Mouse (Mus musculus) urinary bladder, postnatal 25 days (tissue): ENCODE measurements around the gene Cfl1.
"Not testable (repeated sequence)": the region's sequence is repeated elsewhere in the genome, so short reads cannot be mapped to it uniquely, and the experiment has no call there.

Experiments used
- DNase-seq: peaks from one replicate; pipeline ENCODE4 v3.0.0; 2022; ENCODE audit warnings: low spot score

The Cfl1 gene

GRCm38 (mm10) chr19:5489721-5490120 is 534 bp upstream of the Cfl1 start:
- not testable (repeated sequence) for DNase-seq

- DNase-seq: peak; percentile 74
Observed at GRCm38 (mm10) chr19:5490898-5491708, 848 bp downstream of the Cfl1 start.

GRCm38 (mm10) chr19:5492641-5493040 is 2.4 kb downstream of the Cfl1 start:
- DNase-seq: no peak

GRCm38 (mm10) chr19:5493301-5493721 is 3.1 kb downstream of the Cfl1 start:
- not testable (repeated sequence) for DNase-seq

- DNase-seq: no peak
Observed at GRCm38 (mm10) chr19:5494314-5494713, 4.1 kb downstream of the Cfl1 start.

GRCm38 (mm10) chr19:5495353-5496051 is 5.2 kb downstream of the Cfl1 start:
- no peak for DNase-seq

GRCm38 (mm10) chr19:5496052-5496370 is 5.8 kb downstream of the Cfl1 start:
- DNase-seq: no peak

- DNase-seq: no peak
Observed at GRCm38 (mm10) chr19:5500330-5500875, 10.1 kb downstream of the Cfl1 start.

- DNase-seq: no peak
Observed at GRCm38 (mm10) chr19:5503687-5504086, 13.4 kb downstream of the Cfl1 start, which contains the start of gene 1700020D05Rik. Gene 1700020D05Rik, minus strand, starts transcription at chr19:5503787.

- DNase-seq: peak; percentile 91
Observed at GRCm38 (mm10) chr19:5510031-5511026, 20.1 kb downstream of the Cfl1 start, which contains the start of gene Snx32. Gene Snx32, minus strand, starts transcription at chr19:5510538.

- no peak for DNase-seq
Observed at GRCm38 (mm10) chr19:5511074-5511632, 20.9 kb downstream of the Cfl1 start.

- no peak for DNase-seq
Observed at GRCm38 (mm10) chr19:5512091-5513004, 22.1 kb downstream of the Cfl1 start.

- no peak for DNase-seq
Observed at GRCm38 (mm10) chr19:5513005-5513349, 22.7 kb downstream of the Cfl1 start.

GRCm38 (mm10) chr19:5515840-5516777 is 25.9 kb downstream of the Cfl1 start:
- DNase-seq: no peak

- DNase-seq: no peak
Observed at GRCm38 (mm10) chr19:5516906-5517505, 26.8 kb downstream of the Cfl1 start.

- no peak for DNase-seq
Observed at GRCm38 (mm10) chr19:5518721-5519120, 28.5 kb downstream of the Cfl1 start.

GRCm38 (mm10) chr19:5525204-5525603 is 34.9 kb downstream of the Cfl1 start:
- DNase-seq: no peak

GRCm38 (mm10) chr19:5529325-5530137 is 39.3 kb downstream of the Cfl1 start:
- peak; percentile 99 for DNase-seq
